Mouse (Mus musculus): ENCODE measurements at regions not wholly inside any gene's neighbourhood (a gene's known extent, or its start where the extent isn't known, plus 50 kb on each side); places are given as distances from the start of the nearest gene placed in this dataset.

DNA sequence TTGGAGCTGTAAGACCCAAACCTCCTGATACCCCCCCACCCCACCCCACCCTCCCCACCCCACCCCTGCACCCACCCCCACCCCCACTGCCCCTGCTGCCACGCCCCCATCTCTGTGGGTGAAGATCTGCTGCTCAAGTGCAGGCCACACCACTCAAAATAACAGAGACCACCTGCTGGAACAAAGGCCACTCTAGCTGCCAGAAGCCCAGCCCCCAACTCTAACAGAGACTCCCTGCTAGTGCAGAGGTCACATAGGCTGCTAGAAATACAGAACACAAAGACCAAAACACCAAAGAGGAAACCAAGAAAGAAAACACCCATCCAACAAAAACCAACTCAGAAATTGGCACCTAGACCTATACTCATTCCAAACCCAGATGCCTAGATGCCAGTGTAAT, 58.9 kb downstream of the Olfr267 start:
- DNase-seq = no peak

DNA sequence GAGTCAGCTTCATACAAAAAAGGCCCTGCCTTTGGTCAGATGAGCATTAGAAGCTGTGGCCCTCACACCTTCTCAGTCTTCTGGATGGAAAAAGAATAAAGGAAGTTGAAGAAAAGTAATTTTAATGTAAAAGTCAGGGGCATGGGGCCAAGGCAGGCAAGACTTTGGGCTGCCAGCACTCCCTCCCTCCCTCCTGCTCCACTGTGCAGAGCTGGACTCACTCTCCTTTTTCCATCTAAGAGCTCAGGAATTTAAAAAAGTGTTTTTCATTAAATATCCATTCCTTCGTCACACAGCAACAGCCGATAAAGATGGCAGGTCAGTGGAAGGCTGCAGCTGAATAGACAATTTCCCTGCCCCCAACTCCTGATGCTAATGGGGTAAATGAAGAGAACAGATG, 61.1 kb downstream of the Olfr267 start:
- no peak for DNase-seq

DNA sequence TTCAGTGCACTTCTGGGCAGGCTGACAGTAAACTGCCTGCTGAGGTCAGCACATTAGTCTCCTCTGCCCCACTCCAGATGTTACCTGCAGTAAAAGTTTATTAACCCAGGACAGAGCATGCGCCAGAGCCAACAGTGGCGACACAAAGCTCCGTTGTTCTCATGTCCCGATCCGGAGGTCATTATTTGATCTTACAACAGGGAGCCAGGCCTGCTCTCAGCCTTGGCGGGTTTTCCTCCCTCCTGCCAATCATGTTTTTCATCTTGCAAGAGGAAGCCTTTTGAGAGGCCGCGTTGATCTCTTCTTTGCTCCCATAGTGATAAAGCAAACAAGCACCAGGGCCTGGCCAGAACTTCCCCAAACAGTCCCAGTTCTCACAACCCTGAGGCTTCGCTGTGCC, 64.7 kb downstream of the Olfr267 start:
- no peak for DNase-seq

DNA sequence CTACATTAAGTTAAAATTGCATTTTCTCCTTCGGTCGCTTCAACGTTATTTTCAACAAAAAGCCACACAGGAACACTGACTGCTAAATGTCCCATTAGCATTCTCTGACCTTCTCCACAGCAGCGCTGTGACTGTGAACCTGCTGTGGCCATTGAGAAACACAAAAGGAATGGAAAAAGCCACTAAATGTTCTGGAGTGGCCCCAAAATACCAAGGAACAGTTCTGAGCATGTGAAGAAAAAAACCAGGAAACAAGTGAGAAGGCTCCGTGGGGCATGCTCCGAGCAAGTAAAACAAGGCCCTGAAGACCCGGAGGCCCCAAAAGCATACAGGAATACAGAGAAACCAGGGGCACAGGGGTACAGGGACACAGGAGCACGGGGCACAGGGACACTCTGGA, 66.8 kb downstream of the Olfr267 start:
- no peak for DNase-seq

DNA sequence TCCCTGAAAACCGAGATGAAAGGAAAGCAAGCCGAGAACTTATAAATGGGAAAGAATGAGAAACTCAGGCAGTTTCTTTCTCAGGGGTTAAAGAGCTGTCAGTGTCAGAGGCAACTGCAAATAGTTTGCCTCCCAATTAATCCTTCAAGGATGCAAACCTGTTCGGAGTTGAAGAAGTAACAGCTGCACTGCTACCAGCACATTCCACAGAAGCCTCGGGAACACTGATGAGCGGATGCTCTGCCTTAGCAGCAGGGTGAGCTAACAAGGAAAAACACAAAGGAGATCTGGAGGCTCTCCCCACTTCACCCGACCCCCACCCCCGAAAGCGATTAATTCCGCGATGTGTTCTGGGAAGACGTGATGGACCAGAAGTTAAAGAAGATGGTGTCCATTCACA, 71.1 kb downstream of the Olfr267 start:
- DNase-seq = no peak

DNA sequence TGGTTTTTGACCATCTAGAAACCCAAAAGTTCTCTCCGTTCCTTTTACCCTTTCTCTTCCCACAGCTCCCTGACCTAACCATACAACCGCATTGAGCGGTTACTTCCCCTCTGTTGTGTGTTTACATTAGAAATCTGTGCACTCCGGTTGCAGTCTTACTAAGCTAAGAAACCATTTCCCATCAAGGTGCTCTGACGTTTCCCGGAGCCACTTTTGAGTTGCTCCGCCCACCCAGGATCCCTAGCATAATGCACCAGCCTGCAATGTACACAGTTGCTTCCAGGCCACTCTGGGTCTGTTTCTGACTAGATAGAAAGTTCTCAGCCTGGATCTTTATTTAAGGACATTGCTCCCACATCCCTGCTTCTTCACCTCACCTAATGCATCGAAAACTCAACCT, 71.7 kb downstream of the Olfr267 start:
- no peak for DNase-seq

DNA sequence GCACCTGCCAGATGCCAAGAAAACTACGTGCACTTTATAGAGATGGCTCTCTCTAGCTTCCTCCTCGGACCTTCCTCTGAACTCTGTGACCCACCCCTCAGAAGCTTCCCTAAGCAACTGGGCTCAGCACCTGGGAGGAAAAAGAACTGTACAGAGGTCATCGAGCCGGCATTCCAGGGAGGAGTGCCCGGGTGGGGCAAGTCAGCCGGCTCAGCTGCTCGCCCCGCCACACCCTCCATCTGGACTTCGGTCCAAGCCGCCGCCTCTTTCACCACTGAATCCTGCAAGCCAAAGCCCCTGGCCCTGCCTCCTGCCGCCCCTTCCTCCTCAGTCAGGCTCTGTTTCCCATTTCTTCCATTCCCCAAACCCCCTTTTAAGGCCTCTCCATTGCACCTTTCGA, 73.3 kb downstream of the Olfr267 start:
- DNase-seq = no peak

DNA sequence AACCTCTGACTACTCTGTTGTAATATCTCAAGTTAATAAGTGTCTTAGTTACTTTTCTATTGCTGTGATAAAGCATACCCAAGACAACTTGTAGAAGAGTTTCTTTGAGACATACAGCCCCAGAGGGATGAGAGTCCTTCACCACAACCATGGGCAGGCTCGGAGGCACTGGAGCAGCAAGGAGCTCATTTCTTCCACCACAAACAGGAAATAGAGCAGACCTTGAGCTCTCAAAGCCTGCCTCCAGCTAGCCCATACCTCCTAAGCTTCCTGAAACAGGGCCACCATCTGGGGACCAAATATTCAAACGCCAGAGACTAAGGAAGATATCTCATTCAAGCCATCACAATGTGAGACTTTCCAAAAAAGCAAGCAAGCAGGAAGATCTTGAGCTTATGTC, 74.6 kb downstream of the Olfr267 start:
- no peak for DNase-seq

DNA sequence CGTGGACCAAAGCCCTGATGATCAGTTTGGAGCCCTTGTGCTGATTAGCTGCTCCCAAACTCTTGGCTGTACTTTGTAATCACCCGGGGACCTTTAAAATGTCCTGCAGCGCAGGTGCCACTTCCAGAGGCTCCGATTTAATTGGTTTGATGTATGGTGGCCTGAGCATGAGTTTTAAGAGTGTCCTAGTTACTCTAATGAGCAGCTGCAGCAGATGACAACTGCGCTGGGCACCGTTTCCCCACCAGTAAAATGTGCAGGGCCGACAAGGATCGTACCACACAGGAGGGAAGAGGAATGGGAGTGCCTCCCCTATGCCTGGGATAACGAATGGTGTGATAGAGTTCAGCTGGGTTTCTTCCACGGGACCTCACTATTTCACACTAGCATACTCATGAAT, 75.3 kb downstream of the Olfr267 start:
- DNase-seq = no peak

DNA sequence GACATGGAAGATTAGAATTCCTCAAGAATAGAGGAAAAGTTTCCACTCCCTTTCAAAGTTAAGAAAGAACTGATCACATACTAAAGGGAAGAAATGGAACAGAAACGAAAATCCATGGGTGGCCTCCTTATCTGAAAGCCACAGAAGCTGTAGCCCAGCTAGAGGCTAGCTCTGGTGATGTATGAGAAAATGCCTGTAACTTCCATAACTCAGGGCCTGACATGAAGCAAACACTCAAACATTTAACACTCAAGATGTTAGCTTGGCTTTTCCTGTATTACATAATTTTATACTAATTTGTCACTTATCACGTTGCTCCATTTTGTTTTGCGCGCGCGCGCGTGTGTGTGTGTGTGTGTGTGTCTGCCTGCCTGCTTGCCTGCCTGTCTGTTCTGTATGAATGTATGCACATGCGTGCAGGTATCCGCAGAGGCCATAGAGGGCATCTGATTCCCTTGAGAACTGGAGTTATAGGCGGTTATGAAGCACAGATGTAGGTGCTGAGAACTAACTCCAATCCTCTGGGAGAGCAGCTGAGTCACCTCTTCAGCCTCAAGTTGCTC, 88.2 kb downstream of the Olfr267 start:
- DNase-seq = no peak

DNA sequence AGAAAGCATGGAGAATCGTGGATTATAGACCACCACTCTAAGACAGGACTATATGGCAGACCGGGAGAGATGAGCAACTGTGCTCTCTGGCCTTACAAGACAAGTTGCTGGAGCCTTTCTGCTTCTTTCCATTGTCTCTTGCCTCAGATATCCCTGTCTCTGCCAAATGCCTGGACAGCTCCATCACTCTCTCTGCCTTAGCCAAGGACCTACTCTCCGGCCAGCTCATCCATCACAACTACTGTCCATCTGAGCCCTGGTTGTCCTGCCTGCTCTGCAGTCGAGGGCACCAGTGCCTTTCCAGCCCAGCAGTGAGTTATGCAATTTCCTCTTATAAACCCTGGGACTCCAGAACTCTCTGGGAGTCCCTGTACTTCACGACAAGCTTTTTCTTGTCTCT, 88.7 kb downstream of the Olfr267 start:
- DNase-seq = peak; percentile 42

DNA sequence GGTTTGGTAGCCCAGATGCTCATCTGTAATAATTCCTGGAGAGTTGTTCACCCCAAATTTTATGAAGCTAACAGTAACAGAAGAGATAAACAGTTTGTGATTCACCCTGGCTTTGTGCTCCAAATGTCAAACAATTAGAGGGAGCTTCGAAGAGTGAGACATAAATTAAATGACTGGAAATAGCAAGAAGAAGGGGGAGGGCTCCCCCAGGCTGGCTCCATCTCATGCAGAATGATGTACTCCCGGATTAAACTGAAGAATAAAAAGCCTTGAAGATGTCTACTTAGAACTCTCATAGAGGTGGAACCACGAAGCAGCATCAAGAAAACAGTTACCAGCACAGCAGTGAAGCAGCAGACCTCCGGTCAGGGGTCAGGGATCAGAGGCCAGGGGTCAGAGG, 90.8 kb downstream of the Olfr267 start:
- DNase-seq = no peak

DNA sequence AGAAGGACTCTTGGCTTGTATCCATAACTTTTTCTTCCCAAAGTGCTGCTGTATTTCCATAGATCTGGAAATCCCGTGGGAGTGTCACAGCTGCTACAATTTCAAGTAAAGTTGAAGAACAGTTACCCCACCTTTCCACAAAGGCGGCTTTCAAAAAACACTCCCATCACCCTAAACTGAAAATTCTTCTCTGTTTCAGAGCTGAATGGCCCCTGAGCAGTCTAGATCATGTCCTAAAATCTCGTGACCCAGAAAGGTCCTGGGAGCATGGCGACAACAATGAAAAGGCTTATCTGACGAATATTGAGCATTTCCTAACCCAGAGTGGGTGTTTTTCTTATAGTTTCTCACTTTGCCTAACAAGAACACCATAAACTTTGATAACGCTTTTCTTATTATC, 92.2 kb downstream of the Olfr267 start:
- DNase-seq = no peak

DNA sequence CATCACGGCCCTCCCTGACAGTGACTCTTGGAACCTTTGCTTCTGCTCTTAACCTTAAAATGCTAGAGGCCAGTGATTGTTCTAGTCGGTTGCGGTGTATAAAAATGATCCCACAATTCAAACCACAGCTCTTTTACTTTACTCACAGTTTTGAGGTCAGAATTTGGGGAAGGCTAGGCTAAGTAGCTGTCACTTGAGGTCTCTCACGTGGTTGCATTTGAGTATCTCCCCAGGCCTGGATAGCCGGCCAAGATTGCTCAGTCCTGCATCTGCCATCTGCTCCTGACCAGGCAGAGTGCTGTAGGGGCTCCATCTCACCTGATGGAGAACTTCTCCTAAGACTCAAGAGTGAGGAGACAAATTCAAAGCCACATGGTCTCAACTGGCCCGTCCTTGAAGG, 94.5 kb downstream of the Olfr267 start:
- DNase-seq = no peak

DNA sequence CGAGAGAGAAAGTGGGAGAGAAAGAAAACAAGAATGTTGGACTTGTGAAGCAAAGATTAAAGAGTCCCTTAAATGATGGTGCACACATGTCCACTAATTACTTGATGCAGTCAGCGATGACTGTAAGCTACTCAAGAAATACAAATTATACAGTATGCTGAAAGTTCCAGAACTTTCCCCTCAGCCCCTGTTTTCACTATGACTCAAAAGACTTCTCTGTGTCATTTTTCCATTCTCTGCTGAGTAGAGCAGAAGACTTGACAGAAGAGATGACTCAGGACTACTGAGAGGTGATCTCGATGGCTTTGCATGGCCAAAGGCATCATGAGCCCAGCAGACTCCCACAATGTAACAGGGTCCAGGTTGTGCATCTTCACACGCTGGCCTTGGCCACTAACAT, 105.6 kb downstream of the Olfr267 start:
- DNase-seq = no peak

DNA sequence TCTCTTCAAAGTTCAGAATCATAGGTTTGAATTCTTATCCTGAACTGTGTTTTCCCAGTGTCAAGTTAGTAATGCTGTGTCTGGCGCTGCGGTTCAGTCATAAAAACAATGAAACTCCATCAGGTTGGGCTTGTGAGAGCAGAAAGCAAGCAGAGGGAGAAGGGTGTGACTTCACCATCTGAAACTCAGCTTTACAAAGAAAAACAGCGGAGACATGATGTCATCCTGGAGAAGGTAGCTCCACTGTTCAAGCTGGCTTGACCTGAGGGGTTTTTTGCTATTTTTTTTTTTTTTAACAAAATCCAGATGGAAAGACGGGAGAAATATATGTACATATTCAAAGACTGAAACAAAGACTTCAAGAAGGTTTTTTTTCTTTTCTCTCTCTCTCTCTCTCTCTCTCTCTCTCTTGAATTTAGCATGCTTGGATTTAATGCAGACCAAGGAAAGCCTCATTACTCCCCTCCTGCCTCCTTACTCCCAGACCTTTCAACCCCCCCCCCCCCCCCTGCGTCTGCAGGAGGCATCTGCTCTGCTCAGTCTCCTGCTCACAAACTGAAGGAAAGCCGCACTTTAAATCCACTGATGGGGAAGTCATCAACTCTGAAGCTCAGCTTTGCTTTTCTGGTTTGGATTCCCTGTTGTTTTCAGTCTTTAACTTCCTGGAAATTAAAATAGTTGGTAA, 109.7 kb downstream of the Olfr267 start:
- peak; percentile 27 for DNase-seq

DNA sequence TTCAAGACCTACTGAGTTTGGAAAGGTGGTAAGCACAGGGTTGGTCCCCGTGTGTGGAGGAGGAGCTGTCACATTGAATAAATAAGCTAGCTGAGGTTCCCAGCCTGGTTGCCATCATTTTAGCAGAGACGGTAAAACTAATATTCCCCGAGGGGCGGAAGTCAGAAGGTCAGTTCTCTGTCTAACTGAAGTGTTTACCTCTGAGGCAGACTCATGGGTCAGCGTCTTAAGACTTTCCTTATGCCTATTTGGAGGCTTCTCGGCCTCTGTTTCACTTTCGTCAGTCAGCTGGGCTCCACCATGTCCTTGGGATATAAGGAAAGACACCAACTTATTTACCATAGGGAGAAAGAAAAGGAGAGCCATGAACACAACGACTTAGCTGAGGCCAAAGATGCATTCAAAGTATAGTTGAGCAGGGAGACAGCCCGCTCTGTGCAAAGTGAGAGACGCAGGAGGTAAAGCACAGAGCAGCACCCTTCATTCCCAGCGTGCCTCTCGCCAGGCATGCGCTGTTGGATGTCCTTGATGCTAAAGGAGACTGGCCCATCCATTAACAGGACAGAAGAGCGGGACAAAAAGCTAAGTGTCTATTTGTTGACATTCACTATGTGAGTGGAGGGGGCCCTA, 116.0 kb downstream of the Olfr267 start:
- no peak for DNase-seq

DNA sequence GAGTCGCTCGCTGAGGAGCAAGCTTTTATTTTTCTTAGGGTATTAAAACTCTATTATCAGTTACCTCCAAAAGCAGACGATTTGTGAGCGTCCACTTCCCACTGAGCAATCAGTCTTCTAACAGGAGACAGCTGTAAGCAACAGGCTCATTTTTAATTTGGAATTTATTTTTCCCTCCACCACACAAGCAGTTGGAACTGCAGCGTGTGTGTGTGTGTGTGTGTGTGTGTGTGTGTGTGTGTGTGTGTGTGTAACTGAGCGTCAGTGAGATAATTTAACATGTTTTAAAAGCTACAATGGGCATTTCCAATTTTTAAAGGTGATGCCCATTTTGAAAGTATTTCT, 116.6 kb downstream of the Olfr267 start:
- DNase-seq = no peak

DNA sequence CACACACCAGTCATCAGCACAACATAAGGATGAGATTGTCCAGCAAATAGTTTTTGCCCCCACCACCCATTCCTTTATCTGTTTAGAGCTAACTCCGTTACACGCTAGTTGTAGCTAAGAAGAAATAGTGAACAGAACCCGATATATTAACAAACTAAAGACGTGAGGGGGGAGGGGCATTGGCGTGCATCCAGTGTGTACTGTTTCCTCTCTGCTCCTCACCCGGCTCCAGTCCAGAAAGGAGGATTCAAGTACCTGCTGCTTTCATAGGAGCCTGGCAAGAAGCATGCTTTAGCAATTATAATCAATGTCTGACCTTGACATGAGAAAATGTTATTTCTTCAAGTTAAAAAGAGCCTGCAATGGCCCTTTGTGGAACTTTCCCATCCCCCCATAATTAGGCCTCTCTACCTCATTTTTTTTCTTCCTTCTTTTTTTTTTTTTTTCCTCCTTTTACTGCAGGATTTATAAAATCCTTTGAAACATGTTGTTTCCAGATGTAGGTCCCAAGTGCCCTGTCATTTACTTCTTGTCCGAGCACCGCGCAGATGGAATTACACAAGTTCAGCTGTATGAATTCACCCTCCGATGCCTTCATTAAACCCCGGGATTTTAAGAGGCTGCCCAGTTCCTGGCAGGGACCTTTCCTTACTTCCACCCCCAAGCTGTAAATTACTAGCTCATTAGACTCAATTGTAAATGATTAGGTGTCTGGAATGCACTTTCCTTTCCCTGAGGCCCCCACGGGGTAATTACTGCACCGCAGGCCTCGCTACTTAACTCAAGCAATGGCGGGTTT, 116.6 kb upstream of the Lpar1 start:
- no peak for DNase-seq

DNA sequence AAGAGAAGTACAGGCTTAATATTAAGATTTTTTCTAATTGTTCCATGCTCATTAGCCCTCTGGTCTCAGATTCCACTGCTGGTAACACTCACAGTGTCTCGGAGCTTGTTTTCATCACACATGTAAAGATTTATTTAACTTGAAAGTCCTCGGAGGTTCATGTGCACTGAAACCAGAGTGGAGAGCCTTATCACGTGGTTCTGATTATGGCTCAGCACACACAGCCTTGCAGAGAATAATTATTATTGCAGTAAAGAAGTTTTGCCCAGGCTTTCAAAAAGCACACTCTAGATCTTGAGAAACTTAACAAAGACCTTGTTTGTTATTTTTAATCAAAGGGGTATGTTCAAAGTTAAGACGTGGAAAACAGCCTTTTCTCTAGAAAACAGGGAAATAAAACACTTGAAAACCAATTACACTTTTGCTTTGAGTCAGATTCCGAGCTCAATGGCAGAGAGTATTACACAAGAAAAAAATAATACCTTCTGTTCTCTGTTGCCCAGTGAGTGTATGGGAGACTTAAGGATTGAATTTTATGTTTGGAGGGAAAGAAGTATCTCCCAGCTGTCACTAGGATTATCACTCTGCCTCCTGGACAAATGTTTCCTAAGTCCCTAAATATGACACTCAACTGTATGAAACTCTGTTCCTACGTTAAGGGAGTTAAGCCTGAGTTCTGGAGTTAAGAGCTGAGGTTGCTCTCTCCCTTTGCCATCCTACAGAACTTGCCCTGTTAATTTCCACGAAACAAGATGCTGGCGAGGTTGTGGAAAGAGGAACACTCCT, 114.9 kb upstream of the Lpar1 start:
- DNase-seq = no peak

DNA sequence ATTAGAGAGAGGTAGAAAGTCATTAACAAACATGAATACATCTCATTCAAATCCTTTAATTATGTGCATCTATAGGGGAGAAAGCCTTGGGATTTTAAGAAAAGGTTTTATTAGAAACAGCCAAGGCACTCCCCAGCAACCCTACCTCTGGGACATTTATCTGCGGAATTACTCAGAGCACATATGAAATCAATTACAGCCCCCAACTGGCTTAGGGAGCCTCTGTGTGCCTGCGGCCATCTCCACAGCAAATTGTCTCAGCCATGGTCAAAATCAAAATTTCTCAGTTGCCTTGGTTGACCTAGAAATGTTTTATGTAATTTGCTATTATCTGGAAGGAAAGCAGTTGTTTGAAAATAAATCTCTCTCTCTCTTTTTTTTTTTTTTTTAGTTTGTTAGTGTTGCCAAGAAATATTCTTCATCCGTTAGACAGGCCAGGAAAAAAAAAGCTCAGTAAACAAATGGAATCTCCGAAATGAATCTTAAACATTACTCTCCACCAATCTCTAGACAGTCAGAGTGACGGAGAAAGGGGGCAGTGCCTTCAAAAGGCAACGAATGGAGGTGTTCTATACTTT, 110.0 kb upstream of the Lpar1 start:
- peak; percentile 46 for DNase-seq

DNA sequence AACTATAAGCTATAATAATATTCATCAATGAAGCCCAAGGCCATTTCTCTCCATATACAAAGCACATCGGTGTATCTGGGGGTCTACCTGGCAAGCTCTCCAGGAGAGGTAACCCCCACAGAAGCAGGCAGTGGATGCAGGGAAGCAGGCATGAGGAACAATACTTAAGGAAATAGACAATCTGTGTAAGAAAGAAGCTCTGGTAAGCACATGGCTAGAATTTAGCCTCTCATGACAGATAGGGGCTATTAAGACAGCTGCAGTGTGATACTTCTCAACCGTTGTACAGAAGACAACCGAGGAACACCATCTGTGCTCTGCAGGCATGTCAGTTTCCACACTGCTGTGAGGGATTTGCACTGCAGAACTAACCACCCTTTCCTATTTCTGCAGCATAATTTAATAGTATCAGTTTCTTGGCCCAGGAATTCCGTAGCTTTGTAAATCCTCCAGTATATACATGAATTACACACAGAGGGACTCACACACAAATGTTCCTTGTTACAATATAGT, 108.1 kb upstream of the Lpar1 start:
- DNase-seq = no peak
